Mouse (Mus musculus): ENCODE data around the gene Mgmt. TPM values are rescaled to one million over a fixed set of nuclear protein-coding genes. Genes with fewer than 3 reads are reported as not detected.

The Mgmt gene
- polyA plus RNA-seq, 1 experiment, result 0.88 TPM

DNA sequence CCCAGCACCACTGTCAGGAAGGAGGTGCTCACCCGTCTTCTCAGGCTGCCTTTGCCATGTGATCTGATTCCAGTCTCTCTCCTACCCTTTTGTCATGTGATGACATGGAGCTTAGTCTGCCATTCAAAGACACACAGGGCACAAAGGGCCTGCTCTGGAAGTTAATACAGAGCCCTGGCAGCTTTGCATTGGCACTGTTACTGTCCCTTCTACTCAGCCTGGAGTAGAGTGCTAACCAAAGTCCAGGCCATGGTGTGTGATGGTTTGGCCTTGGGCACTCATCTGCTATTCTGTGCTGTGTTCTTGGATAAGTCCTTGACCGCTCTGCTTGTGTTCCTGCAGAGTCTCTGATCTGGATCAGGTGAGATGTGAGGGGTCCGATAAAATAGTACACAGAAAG is 36.0 kb downstream of the Mgmt start:
- Histone ChIP-seq H3K27me3 (ENCODE audit: control insufficient read depth, insufficient read depth, low read length) (no peaks in the 10 kb centered on the region), H3K4me1 (ENCODE audit: control insufficient read depth, insufficient read depth, low read length) (no peaks in the 10 kb centered on the region), H3K36me3 (ENCODE audit: control insufficient read depth, insufficient read depth, low read length) (no peaks in the 10 kb centered on the region), H3K4me3 (ENCODE audit: control insufficient read depth, low read depth, low read length) (no peak overlapping the region), H3K27ac (ENCODE audit: control insufficient read depth, insufficient read depth, low read depth, low read length) (no peak overlapping the region)
- TF ChIP-seq CTCF (IDR thresholded peaks at IDR 0.05; ENCODE audit: control insufficient read depth, insufficient read depth, insufficient replicate concordance, low read depth, low read length), result no peak
- TF ChIP-seq POLR2A (IDR thresholded peaks at IDR 0.05; ENCODE audit: control insufficient read depth, low read depth, low read length), result no peak

DNA sequence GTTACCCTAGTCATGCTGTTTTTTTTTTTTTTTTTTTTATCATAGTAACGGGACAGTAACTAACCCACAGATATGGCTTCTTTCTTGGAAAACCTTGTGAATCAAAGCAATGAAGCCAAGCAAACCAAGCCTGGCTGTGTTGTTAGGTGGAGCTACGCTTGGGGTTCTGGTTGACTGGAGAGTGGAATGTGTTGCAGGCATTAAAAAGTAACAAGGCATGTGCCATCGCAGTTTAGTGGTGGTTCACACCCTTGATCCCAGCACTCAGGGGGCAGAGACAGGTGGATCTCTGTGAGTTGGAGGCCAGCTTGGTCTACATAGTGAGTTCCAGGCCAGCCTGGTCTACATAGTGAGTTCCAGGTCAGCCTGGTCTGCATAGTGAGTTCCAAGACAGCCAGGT is 39.0 kb downstream of the Mgmt start:
- Histone ChIP-seq H3K27ac (ENCODE audit: control insufficient read depth, insufficient read depth, low read depth, low read length) (no peak overlapping the region), H3K36me3 (ENCODE audit: control insufficient read depth, insufficient read depth, low read length) (no peaks in the 10 kb centered on the region), H3K4me1 (ENCODE audit: control insufficient read depth, insufficient read depth, low read length) (no peaks in the 10 kb centered on the region), H3K4me3 (ENCODE audit: control insufficient read depth, low read depth, low read length) (no peak overlapping the region), H3K27me3 (ENCODE audit: control insufficient read depth, insufficient read depth, low read length) (no peaks in the 10 kb centered on the region)
- TF ChIP-seq POLR2A (IDR thresholded peaks at IDR 0.05; ENCODE audit: control insufficient read depth, low read depth, low read length) (no peak), CTCF (IDR thresholded peaks at IDR 0.05; ENCODE audit: control insufficient read depth, insufficient read depth, insufficient replicate concordance, low read depth, low read length) (no peak)

DNA sequence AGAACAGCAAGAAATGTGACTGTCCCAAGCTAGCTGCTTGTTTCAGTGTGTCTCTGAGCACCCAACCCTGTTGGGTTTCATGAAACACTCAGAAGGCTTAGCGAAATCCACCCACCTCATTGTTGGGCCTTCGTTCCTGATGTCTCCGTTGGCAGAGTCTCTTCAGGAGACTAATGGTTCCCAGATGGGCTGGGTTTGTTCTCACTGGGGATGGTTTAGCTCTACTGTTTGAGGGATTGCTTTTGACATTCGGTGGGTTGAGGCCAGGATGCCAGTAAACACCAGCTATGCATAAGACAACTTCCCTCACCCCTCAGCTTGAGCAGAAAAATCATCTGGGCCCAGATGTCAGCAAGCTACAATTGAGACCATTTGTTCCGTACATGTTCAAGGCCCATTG is 39.9 kb downstream of the Mgmt start:
- Histone ChIP-seq H3K27ac (ENCODE audit: control insufficient read depth, insufficient read depth, low read depth, low read length) (no peak overlapping the region), H3K27me3 (ENCODE audit: control insufficient read depth, insufficient read depth, low read length) (no peaks in the 10 kb centered on the region), H3K36me3 (ENCODE audit: control insufficient read depth, insufficient read depth, low read length) (no peaks in the 10 kb centered on the region), H3K4me1 (ENCODE audit: control insufficient read depth, insufficient read depth, low read length) (no peaks in the 10 kb centered on the region), H3K4me3 (ENCODE audit: control insufficient read depth, low read depth, low read length) (no peak overlapping the region)
- TF ChIP-seq POLR2A (IDR thresholded peaks at IDR 0.05; ENCODE audit: control insufficient read depth, low read depth, low read length) (no peak), CTCF (IDR thresholded peaks at IDR 0.05; ENCODE audit: control insufficient read depth, insufficient read depth, insufficient replicate concordance, low read depth, low read length) (no peak)

DNA sequence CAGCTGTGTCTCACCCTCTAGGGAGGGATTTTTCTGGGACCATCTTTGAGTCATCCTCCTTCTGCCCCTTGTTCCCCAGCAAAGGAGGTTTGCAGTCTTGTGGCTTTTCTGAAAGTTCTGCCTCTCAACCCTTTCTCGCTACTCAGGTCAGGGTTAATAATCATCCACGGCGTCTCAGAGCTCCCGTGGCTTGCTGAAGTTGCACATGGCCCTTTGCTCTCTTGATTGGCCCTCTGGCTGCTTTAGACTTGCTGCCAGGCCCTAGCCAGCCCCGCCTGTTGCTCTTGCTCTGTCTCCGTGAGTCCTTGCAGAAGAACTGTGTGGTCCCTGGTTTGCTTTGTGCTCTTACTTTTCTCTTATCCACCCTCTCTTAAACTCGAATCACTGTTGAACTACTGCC is 40.4 kb downstream of the Mgmt start:
- H3K4me1 ChIP-seq (ENCODE audit: control insufficient read depth, insufficient read depth, low read length), result no peaks in the 10 kb centered on the region
- no peak overlapping the region for H3K4me3 ChIP-seq (ENCODE audit: control insufficient read depth, low read depth, low read length)
- no peaks in the 10 kb centered on the region for H3K36me3 ChIP-seq (ENCODE audit: control insufficient read depth, insufficient read depth, low read length)
- TF ChIP-seq CTCF (IDR thresholded peaks at IDR 0.05; ENCODE audit: control insufficient read depth, insufficient read depth, insufficient replicate concordance, low read depth, low read length) (no peak), POLR2A (IDR thresholded peaks at IDR 0.05; ENCODE audit: control insufficient read depth, low read depth, low read length) (no peak)
- H3K27ac ChIP-seq (ENCODE audit: control insufficient read depth, insufficient read depth, low read depth, low read length), result no peak overlapping the region
- H3K27me3 ChIP-seq (ENCODE audit: control insufficient read depth, insufficient read depth, low read length), result no peaks in the 10 kb centered on the region

DNA sequence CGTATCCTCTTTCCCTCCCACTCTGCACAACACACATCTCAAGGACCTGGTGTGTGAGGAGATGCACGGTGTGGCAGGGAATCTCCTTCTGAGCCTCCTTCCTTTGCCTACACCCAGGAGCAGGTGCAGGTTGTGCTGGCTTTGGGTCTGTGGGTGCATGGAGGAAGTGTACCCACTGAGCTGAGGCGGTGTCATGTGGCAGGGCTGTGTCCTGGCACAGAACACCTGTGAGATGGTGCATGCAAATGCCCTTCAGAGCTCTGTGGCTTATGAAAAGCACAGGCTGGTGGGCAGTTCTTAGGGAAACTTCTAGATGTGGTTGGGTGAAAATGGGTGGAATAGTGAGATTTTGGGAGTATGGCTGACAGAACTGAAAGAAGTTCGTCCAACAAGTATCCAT is 44.0 kb downstream of the Mgmt start:
- TF ChIP-seq CTCF (IDR thresholded peaks at IDR 0.05; ENCODE audit: control insufficient read depth, insufficient read depth, insufficient replicate concordance, low read depth, low read length), result no peak
- Histone ChIP-seq H3K27me3 (ENCODE audit: control insufficient read depth, insufficient read depth, low read length) (no peaks in the 10 kb centered on the region), H3K4me1 (ENCODE audit: control insufficient read depth, insufficient read depth, low read length) (no peaks in the 10 kb centered on the region), H3K36me3 (ENCODE audit: control insufficient read depth, insufficient read depth, low read length) (no peaks in the 10 kb centered on the region), H3K27ac (ENCODE audit: control insufficient read depth, insufficient read depth, low read depth, low read length) (no peak overlapping the region), H3K4me3 (ENCODE audit: control insufficient read depth, low read depth, low read length) (no peak overlapping the region)

DNA sequence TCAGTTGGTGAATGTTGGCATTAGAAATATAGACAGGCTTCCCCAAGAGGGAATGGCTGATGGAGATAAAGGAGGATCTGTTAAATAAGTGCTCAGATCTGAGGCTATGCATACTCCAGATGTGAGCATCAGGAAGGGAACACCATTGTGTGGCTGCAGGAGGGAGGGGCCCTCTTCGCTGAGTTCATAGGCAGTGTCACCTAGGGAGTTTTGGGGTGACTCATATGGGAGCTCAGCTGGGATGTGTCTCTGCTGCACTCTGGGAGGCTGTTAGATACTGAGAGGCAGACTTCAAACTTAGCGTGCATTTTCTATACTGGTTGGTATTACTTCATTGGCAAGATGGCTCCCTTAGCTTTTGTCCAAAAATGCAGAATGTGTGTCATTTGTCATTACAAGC is 48.0 kb downstream of the Mgmt start:
- H3K27me3 ChIP-seq (ENCODE audit: control insufficient read depth, insufficient read depth, low read length), result no peaks in the 10 kb centered on the region
- H3K36me3 ChIP-seq (ENCODE audit: control insufficient read depth, insufficient read depth, low read length), result no peaks in the 10 kb centered on the region
- no peak for TF ChIP-seq CTCF (IDR thresholded peaks at IDR 0.05; ENCODE audit: control insufficient read depth, insufficient read depth, insufficient replicate concordance, low read depth, low read length)
- TF ChIP-seq POLR2A (IDR thresholded peaks at IDR 0.05; ENCODE audit: control insufficient read depth, low read depth, low read length), result no peak
- H3K4me1 ChIP-seq (ENCODE audit: control insufficient read depth, insufficient read depth, low read length), result no peaks in the 10 kb centered on the region
- H3K27ac ChIP-seq (ENCODE audit: control insufficient read depth, insufficient read depth, low read depth, low read length), result no peak overlapping the region
- no peak overlapping the region for H3K4me3 ChIP-seq (ENCODE audit: control insufficient read depth, low read depth, low read length)

DNA sequence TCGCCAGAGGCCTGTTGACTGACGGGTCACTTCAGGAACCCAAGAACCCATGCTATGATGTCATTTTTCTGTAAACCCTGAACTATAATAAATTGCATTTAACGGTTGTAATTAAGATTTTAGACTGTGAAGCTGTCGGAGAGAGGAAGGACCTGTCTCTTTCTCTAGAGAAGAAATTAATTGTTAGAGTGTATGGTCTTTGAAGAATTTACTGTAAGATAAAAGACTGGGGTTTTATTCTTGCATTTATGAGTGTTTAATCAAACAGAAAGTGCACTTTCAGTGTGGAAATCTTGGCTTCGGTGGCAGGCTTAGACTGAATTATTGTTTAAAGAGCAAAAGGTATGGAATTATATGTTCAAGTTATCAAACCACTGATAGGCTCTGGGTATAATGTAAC is 49.5 kb downstream of the Mgmt start:
- H3K27ac ChIP-seq (ENCODE audit: control insufficient read depth, insufficient read depth, low read depth, low read length), result no peak overlapping the region
- no peak overlapping the region for H3K4me3 ChIP-seq (ENCODE audit: control insufficient read depth, low read depth, low read length)
- no peaks in the 10 kb centered on the region for H3K4me1 ChIP-seq (ENCODE audit: control insufficient read depth, insufficient read depth, low read length)
- no peak for TF ChIP-seq POLR2A (IDR thresholded peaks at IDR 0.05; ENCODE audit: control insufficient read depth, low read depth, low read length)
- TF ChIP-seq CTCF (IDR thresholded peaks at IDR 0.05; ENCODE audit: control insufficient read depth, insufficient read depth, insufficient replicate concordance, low read depth, low read length), result no peak
- no peaks in the 10 kb centered on the region for H3K27me3 ChIP-seq (ENCODE audit: control insufficient read depth, insufficient read depth, low read length)
- no peaks in the 10 kb centered on the region for H3K36me3 ChIP-seq (ENCODE audit: control insufficient read depth, insufficient read depth, low read length)

DNA sequence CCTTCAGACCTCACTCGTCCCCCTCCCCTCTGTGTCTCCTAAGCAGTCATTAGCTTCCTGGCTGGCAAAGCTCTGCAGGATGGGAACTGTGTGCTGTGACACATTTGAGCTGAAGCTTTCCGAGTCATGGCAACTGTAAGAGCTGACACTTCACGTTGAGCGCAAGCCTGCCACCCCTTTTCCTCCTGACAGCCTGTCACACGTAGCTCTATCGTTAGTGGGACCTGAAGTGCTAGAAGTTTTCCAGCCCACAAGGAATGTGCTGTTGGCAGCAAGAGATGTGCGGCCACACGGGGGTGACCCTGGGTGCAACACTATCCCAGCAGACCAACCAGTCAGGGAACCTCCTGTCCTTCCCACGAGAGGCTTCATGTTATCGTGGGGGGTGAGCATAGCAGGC is 51.3 kb downstream of the Mgmt start:
- Histone ChIP-seq H3K4me3 (ENCODE audit: control insufficient read depth, low read depth, low read length) (no peak overlapping the region), H3K4me1 (ENCODE audit: control insufficient read depth, insufficient read depth, low read length) (no peaks in the 10 kb centered on the region), H3K27ac (ENCODE audit: control insufficient read depth, insufficient read depth, low read depth, low read length) (no peak overlapping the region), H3K27me3 (ENCODE audit: control insufficient read depth, insufficient read depth, low read length) (no peaks in the 10 kb centered on the region), H3K36me3 (ENCODE audit: control insufficient read depth, insufficient read depth, low read length) (no peaks in the 10 kb centered on the region)
- TF ChIP-seq POLR2A (IDR thresholded peaks at IDR 0.05; ENCODE audit: control insufficient read depth, low read depth, low read length) (no peak), CTCF (IDR thresholded peaks at IDR 0.05; ENCODE audit: control insufficient read depth, insufficient read depth, insufficient replicate concordance, low read depth, low read length) (no peak)

Measured in testis, adult 2 months (tissue).